Mouse (Mus musculus) activated CD4-positive, CD25-positive, alpha-beta regulatory T cell, adult 4 months (primary cell): ENCODE measurements at regions not wholly inside any gene's neighbourhood (a gene's known extent, or its start where the extent isn't known, plus 50 kb on each side); places are given as distances from the start of the nearest gene placed in this dataset.

Experiments used
- ATAC-seq: one replicate; pipeline ENCODE4 v1.8.0; 2017

GRCm38 (mm10) chr17:45237246-45237645 lies 196.3 kb downstream of the Cdc5l start:
- no peak for ATAC-seq

- no peak for ATAC-seq
Observed at GRCm38 (mm10) chr17:45235401-45235800, 198.1 kb downstream of the Cdc5l start.

DNA sequence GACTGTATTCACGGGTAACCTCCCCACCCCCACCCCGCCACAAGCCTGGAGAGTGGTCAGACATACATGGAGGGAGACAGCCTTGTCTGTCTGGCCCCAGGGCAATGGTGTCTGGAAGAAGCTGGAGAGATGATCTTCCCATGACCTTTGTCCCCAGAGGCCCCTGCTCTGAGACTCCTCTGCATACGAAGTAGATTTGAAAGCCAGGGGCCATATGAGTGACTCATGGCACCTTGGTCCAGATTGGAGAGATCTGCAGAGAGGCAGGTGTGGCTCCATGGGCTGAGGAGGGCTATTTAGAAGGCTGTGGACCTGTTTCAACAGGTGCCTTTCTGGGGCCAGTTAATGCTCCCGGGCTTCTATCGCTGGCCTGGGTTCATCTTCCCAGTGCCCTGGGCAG lies 200.7 kb downstream of the Cdc5l start:
- ATAC-seq, result no peak

GRCm38 (mm10) chr17:45227190-45227589 lies 206.3 kb downstream of the Cdc5l start:
- no peak for ATAC-seq

DNA sequence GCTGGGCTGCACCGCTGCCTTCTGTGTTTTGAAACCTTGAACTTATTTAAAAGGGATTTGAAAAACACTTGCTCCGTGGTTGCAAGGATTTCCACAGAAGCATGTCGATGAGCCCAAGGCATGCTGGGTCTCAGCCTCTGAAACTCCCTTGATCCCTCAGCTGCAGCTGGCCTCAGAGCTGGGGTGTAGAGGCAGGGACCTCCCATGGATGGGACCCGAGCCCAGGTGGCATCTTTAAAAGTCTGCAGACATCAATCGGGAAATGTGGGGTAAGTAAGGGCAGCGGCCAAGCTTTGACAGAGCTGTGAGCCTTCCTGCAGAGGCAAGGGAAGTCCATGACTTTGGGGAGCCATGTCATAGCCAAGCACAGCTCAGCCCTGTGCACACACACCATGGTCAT lies 207.1 kb downstream of the Cdc5l start:
- ATAC-seq, result no peak

DNA sequence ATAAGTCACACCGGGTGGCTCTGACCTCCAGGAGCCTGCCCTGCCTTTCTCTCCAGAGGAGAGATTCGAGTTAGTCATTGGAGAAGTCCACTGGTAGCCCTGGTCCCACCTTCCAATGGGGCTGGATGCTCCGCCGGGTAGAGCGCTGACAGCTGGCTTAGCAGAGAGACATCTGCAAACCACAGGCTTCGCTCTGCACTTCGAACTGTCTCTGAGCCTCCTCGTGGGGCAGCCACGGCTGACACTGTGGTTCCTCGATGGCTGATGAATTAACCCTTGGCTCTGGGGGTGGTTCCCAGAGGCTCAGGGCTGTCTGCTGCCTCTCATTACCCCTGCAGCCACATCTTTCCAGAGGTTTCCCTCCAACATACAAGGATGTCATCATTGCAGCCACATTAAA lies 211.9 kb downstream of the Cdc5l start:
- no peak for ATAC-seq

GRCm38 (mm10) chr17:45217126-45217525 lies 216.4 kb downstream of the Cdc5l start:
- ATAC-seq, result peak; percentile 40

DNA sequence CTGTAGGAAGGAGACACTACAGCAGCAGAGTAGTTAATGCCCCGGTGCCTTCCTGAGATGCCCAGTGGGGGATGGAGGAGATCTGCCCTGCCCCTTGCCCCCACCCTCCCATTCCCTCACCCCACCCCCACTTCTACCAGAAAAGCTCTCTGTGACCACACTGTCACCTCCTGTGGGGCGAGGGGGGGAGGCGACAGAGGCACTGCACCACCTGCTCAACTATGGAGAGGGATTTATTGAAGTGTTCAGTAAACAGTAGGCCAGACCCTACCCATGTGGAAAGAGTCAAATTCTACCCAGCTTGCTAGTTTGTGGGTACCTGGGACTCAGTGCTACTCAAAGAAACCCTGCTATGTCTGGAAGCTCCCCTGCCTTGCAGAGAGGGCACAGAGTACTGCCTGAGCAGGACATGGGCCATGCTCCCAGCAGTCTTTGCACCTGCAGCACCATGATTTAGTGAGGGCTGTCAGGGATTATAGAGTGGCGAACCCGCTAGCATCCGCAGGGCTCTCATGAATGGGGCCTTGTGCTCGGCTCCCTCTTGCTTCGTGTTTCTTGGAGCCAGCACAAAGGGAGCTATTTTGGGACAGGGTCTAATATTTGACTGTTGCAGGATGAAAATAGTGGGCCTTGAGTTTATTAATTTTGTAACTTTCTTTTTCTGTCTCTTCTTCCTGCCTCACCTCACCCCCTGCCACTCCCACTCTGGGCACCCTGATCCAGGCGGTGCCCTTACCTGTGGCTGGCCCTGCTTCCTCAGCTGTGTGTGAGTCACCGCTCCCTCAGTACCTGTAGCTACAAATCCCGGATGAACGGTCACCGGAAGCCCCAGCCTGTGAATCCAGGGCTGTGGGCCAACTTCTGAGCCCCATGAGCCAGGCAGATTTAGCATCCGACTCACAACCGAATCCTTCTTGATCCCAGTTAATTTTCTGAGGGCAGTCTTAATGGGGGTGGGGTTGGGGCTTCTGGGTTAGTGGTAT lies 218.2 kb downstream of the Cdc5l start:
- ATAC-seq, result no peak

- ATAC-seq, result no peak
Observed at GRCm38 (mm10) chr17:45210984-45211383, 222.6 kb downstream of the Cdc5l start.

GRCm38 (mm10) chr17:45209387-45209663 lies 224.2 kb downstream of the Cdc5l start:
- ATAC-seq, result no peak

- ATAC-seq, result no peak
Observed at GRCm38 (mm10) chr17:45208596-45209386, 224.7 kb downstream of the Cdc5l start.

DNA sequence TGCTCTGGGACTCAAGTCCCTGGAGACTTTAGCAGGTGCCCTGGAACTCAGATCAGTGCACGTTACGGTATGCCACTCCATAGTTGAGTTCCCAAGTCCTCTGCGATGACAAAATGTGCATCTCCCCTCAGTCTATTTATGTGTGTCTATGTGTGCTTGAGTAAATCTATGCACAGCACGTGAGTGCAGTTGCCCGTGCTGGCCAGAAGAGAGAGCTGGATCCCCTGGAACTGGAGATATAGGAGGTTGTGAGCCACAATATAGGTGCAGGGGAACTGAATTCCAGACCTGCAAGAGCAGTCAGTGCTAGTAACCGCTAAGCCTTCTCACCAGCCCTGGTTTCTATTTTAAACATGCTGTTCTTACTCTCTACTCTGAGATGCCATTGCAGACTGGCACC lies 237.8 kb downstream of the Cdc5l start:
- no peak for ATAC-seq

DNA sequence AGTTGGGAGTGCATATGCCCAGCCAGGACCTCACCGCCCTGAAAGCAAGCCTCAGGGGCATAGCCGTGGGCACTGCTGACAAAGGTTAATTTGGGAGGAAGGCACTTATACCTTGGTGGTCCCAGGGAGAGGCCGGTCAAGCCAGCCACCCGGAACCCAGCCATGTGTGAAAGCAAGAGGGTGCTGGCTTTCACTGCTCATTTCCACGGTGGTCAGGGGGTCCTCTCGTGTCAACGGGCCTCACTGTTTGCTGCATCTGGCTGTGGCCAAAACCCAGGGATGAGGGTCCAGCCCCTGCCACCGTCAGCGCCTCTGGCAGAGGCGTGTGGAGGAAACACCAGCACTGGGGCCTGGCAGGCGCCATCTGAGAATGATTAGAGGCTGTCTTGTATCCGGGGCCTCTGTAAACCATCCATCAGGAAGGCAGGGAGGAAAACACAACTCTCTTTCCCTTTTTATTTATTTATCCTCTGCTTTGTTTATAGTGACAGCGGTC lies 238.7 kb downstream of the Cdc5l start:
- no peak for ATAC-seq

- ATAC-seq, result no peak
Observed at GRCm38 (mm10) chr17:45193456-45194025, 240.0 kb downstream of the Cdc5l start.

DNA sequence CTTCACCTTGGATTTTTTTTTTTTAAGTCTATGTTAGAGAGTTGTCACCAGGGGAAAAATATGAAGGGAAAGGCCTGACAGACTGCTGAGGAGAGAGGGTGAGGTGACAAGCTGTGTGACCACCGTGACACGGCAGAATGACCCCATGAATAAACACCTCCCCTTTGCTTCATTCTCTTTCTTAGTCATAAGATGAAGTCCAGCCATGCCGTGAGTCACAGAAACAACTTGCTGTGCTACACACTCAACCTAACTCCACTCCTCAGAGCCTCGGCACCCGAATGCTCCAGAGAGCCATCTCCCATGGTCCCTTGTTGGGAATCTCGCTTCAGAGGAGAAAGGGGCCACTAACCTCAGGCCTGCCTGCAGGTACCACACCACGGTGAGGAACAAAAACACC lies 246.1 kb downstream of the Cdc5l start:
- no peak for ATAC-seq

DNA sequence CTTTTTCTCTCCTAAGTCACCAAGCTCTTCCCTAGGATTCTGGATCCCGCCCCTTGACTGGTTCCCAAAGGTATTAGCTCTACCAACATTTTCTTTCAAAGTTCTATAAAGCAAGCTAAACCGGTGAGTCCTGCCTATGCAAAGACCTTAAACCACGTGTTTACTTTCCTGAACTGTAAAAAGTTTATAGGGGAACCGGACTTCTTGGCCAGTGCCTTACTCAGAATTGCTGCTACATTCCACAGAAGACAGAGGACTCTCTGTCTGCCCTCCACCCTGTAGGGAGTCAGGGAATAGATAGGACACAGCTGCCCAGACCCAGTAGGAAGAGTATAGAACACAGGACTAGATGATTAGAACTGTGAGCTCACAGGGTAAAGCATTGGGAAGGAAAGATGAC lies 257.2 kb downstream of the Cdc5l start:
- no peak for ATAC-seq

- no peak for ATAC-seq
Observed at GRCm38 (mm10) chr17:45169257-45169994, 264.1 kb downstream of the Cdc5l start.
